Mouse (Mus musculus) yolk sac, embryonic 10.5 days (tissue): Measurements from ENCODE around the gene Tbc1d30.

Experiments used
- DNase-seq: peaks from one replicate; pipeline ENCODE4 v3.0.0-alpha.2; 2017; ENCODE audit warnings: low spot score

The Tbc1d30 gene

GRCm38 (mm10) chr10:121310511-121311221, 40.4 kb downstream of the Tbc1d30 start:
- DNase-seq, result peak; percentile 40

DNA sequence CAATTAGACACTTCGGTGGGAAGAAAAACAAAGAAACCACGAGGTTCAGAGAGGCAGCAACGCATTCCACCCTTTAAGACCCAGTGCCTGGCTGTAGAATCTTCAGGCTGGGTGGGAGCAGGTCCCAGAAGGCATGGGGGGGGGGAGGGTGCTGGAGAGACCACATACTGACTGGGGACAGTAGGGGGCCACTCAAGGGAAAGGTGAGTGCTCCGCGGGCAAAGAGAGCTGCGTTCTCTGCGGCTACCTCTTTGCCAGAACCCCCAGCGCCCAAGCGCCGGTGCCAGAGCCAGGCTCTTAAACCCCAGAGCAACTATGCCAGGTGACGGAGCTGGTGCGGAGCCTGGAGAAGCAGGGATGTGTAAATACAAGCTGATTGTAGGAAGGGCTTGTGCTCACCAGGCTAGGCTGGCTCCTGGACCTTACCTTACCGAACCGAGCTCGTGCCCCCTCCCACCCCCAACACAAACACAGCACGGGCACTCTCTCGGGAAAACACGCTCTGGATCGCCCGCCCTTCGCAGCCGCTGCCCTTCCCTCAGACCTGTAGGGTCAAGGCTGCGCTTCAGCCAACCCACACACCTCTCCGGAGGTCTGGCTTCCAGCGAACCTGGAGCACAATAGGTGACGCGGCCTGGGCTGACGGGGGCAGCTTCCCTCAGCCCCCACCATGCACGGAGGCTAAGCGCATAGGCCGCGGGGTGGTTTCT, 41.1 kb downstream of the Tbc1d30 start:
- DNase-seq, result no peak

DNA sequence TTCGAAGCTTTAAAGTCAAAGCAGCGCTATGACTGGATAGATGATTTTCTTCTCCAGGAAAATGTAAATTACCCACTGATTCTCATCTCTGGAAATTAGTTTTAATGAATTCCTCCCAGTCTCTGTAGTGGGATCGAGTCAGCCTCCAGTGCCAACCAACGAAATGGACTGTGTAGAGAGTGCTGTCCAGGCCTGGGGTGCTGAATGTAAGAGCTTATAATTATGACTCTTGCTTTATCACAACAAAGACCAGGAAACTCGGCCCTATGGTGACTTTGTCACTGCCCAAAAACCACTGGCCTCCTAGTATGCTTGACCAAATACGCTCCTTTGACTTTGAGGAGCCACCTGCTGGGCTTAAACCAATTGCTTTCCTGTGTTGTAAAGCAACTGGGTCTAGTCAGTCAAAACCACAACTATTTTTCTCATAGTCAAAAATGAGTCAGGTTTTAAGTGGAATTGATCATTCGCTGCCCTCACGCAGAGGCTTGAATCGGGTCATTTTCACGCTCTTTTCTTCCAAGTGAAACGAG, 41.9 kb downstream of the Tbc1d30 start:
- DNase-seq, result no peak

GRCm38 (mm10) chr10:121305441-121305840, 45.6 kb downstream of the Tbc1d30 start:
- no peak for DNase-seq

- DNase-seq, result no peak
Measured at GRCm38 (mm10) chr10:121303559-121303958, 47.5 kb downstream of the Tbc1d30 start.

GRCm38 (mm10) chr10:121301868-121302267, 49.2 kb downstream of the Tbc1d30 start:
- no peak for DNase-seq

- DNase-seq, result no peak
Measured at GRCm38 (mm10) chr10:121300659-121301058, 50.4 kb downstream of the Tbc1d30 start.

DNA sequence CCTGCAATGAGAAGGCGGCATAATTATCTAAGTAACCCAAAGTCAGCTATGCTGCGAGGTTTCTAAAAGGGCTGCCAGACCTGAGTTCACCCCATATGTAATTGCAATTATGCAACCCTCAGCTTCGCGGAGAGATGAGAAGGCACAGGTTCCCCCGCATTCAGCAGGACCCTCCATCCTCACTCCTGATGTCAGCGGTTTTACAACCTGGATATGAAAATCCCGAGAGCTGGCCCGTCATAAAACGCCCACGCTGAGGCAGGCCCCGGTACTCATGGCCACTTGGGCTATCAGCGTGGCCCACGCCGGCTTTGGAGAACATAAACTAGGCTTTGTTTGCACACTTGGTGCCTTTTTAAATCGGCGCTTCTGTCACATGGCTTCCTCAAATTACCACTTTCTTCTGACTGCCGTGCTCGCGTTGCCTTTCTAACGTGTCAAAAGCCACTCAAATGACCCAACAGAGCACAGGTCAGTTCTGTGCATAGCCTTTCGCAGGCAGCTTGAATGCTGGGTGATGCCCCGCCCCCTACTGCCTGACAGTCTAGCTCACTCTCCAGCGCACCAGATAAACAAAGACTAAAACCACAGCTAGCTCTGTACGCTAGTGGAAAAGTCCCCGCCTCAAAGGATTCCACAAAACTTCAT, 53.9 kb downstream of the Tbc1d30 start:
- peak; percentile 45 for DNase-seq

DNA sequence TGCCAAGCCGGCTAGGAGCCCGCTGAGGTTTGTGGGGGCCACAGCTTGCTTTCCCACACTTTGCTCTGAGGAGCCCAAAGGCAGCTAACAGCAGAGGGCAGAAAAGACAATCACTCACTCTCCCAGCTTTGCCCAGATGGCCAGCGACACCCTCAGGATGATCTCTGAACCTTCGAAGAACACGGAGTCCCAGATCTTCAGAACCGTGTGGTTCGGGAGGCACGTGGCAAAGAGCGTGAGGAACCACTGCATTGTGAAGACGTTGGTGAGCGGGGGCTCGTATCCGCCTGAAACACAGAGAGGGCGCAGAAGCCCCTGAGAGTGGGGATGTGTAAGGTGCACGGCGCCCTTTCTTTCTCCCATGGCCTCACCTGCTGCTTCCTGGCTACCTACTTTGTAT, 56.6 kb downstream of the Tbc1d30 start:
- DNase-seq, result no peak

- DNase-seq, result no peak
Measured at GRCm38 (mm10) chr10:121293829-121294228, 57.2 kb downstream of the Tbc1d30 start.

- no peak for DNase-seq
Measured at GRCm38 (mm10) chr10:121291272-121291917, 59.7 kb downstream of the Tbc1d30 start.

- DNase-seq, result no peak
Measured at GRCm38 (mm10) chr10:121290682-121291078, 60.4 kb downstream of the Tbc1d30 start.

DNA sequence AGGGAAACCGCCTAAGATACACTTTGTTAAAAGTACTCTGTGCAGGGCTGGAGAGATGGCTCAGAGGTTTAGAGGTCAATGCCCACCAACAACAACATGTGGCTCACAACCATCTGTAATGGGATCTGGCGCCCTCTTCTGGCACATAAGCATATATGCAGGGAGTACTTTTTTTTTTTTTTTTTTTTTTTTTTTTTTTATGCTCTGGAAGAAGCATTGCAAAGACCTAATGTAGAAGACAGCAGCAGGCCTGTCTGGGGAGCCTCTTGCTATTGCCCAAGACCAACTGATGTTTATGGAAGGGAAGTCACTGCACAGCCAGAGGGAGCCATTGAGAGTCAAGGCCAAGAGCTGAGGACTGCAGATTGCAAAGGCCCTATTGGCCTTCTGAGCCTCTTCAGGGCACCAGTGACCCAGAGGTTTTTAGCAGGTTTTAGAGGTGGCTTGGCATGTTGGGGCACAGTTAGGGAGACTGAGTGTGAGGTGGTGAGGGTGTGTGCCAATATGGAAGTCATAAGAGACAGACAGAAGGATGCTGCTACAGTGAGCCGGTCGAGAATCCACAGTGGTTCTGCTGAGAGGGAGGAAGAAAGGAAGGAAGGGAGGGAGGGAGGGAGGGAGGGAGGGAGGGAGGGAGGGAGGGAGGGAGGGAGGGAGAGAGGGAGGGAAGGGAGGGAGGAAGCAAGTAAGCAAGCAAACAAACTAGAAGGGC, 61.0 kb downstream of the Tbc1d30 start:
- no peak for DNase-seq

GRCm38 (mm10) chr10:121282926-121283325, 68.2 kb downstream of the Tbc1d30 start:
- no peak for DNase-seq

GRCm38 (mm10) chr10:121282436-121282835, 68.6 kb downstream of the Tbc1d30 start:
- no peak for DNase-seq

GRCm38 (mm10) chr10:121280943-121281342, 70.1 kb downstream of the Tbc1d30 start:
- DNase-seq, result no peak

- no peak for DNase-seq
Measured at GRCm38 (mm10) chr10:121277022-121277471, 74.0 kb downstream of the Tbc1d30 start.

DNA sequence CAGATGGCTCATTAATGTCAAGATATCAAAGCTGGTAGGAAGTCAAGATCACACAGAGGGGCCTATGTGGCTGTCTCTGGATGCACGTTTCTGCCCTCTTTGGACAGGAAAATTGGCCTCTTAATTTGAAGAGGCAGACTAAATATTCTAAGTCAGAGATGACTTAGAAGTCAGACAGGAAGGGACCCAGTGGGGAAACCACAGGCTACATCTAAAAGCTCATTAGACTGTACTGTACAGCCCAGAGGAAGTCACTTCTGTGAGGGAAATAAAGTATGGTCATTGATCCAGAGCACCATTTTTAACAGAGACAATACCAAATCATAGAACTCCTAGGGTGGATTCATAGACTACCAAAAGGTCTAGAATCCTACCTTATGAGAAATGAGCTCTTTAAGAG, 76.1 kb downstream of the Tbc1d30 start:
- DNase-seq, result no peak

DNA sequence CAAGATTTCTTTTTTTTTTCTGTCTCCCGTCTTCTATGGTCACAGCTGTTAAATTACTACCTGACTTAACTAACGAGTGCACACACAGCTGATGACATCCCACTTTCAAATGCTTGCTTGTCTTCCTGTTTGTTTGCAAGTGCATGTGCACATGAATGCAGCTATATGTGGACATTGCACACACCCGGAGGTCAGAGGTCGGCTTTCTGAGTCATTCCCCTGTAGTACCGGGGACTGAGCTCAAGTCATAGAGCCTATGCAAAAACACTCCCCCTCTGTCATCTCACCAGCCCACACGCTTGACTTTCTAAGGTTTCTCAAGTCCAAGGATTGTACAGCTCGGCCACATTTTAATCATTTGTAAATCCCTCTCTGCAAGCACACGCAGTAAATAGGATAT, 80.1 kb downstream of the Tbc1d30 start:
- peak; percentile 44 for DNase-seq

- DNase-seq, result no peak
Measured at GRCm38 (mm10) chr10:121268771-121269170, 82.3 kb downstream of the Tbc1d30 start.

- no peak for DNase-seq
Measured at GRCm38 (mm10) chr10:121264204-121264575, 86.9 kb downstream of the Tbc1d30 start.
